Mouse (Mus musculus) activated CD4-positive, CD25-positive, alpha-beta regulatory T cell, adult 4 months (primary cell): ENCODE measurements around the gene Fam98b. TPM values are rescaled to one million over a fixed set of nuclear protein-coding genes. Genes with fewer than 3 reads are reported as not detected.

Experiments
- ATAC-seq: one replicate; pipeline ENCODE4 v1.8.0; 2017
- polyA plus RNA-seq, 2 experiments: library from polyadenylated mRNA; unstranded; fragments of 100-300 nt; shearing (Covaris generic); gene quantifications; one replicate each; pipeline ENCODE4 v1.2.1; 2017

The Fam98b gene
- polyA plus RNA-seq, 2 experiments from 2014 or later, result 7.8 to 9.5 TPM

DNA sequence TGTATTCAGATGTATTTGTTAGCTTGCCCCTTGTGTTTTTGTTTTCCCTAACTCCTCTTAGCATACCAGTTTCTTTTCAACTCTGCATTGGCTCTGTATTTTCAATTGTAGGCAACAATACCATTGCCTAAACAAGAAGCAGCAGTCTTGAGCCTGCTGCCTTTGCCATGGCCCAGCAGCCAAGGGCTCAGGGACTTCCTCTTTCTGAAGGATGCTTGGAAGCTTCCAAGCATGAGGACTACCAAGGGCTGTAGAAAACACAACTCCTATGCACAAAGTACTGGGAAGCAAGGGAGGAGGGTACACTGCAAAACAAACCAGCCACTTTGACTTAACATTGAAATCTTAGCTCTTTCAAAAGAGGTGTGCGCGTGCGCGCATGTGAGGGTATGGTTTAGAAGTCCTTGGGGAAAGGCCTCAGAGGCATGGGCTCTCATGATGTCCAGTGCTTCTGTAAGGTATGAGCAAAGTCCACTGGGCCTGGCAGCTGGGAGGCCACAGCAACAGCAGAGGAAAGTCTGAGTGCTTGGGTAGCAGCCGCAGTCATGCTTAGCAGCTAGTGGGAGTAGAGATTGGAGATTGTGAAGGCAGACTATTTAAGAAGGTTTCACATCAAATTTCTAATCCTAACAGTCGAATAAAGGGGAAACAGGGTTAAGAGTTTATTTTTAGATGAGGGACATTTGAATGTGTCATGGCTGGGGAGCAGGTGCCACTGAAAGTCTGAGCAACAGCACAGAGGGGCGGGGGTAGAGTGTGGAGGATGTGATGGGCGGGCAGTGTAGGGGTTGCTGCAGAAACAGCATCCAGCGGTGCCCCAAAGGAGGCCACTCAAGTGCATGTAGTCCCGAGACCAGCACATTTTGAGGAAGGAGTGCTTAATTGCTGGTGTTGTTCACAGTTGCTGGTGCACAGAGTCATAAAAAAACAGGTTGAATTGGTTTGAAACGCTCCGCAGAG is 54.1 kb downstream of the Fam98b start:
- ATAC-seq, result peak; percentile 66

DNA sequence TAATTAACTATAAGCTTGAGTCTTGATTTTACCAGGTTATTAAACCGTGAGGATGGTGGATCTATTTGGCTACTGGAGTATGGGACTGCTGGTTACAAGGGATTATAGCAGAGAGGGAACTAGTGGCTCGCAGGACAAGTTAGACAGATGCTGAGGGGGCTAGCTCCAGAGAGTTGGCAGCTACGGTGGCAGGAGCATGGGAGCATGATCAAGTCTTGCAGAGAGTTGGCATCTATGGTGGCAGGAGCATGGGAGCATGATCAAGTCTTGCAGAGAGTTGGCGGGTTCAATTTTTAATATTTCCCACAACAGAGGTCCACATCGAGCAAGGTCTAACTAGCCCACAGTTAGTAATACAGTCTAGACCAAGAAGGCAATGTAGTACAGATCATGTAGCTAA is 55.4 kb downstream of the Fam98b start:
- ATAC-seq, result no peak

DNA sequence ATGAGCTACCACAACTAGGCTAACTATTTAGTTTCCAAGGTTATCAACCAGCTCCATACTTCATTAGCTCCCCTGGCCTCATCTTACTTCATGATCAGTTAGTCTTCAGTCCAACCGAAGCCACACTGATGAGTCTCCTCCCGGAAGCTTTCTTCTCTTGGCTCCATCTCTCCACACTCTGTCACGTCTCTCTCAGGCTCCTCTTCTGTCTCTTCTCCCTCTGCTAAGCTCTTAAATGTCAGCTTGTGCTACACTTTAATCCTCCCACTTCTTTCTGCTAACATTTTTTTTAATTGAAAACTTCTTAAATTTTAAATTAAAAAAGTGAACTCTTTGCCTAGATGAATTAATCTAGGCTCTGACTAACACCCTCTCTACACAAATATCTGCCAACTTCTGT is 58.4 kb downstream of the Fam98b start:
- ATAC-seq, result no peak

DNA sequence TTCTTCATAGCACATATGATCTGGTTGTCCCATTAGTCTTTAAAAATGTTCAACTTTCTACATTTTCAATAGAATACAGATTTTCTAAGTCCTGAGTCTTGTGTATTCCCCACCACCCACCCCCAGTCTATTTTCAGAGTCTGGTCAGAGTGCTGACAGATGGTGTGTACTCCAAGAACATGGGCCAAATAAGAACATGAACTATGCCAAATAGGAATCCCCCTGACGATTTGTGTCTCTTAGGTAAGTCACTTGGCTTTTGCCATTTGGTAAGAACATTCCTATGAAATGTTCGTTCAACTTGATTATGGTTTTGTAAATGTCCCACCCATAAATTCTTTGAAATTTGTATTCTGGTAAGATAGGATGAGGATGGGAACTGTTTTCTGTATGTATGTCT is 59.5 kb downstream of the Fam98b start:
- no peak for ATAC-seq

DNA sequence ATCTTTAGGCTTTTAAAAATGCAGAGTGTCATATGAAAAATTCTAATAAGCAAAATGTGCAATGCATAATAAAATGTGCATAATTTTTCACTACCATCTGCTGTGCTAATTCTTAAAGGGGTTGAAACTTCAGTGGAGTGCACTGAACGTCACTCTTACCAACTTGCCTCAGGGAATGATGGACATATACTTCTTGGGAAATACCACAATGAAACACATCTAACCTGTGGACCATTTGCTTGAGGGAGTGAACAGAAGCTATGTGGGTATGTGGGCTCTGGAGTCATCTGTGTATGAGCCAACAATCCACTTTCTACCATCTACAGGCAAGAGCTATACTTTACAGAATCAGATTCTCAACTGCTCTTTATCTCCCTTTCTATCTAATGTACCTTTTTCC is 61.8 kb downstream of the Fam98b start:
- ATAC-seq, result no peak

DNA sequence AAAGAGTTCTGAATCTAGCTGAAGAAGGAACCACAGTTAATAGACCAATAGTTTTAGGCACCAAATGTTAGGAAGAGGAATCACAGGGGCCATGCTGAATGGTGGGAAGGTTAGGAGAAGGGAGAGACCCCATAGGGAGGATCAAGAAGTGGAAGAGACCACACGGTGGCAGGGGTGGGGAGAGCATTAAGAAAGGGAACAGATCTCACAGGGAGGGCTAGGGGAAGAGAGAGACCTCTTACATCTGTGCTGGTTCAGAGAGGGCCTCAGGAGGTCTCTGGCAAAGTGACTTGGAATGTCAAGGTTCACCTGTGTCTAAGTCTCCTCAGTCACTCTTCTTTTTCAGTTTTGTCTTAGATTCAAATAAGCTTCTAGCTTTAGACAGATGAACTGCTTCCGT is 62.5 kb downstream of the Fam98b start:
- no peak for ATAC-seq

DNA sequence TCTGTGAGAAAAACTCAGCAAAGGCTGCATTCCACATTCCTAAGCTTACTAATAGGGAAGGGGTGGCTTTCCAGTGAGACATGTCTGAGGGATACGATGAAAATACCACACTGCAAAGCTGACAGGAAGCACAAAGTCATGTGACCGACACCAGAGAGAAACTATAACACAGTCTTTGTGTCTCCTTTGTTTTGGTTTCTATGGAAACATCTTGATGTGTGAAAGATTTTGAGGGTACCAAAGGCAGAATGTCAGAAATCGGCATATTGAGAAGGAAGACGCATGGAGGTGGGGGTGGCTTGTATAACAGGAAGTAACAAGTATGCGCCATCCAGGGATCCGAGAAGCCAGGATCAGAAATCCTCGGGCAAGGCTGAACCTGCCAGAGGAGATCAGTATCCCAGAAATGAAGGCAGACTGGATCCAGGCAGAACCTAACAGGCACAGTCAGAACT is 62.9 kb downstream of the Fam98b start:
- peak; percentile 84 for ATAC-seq

DNA sequence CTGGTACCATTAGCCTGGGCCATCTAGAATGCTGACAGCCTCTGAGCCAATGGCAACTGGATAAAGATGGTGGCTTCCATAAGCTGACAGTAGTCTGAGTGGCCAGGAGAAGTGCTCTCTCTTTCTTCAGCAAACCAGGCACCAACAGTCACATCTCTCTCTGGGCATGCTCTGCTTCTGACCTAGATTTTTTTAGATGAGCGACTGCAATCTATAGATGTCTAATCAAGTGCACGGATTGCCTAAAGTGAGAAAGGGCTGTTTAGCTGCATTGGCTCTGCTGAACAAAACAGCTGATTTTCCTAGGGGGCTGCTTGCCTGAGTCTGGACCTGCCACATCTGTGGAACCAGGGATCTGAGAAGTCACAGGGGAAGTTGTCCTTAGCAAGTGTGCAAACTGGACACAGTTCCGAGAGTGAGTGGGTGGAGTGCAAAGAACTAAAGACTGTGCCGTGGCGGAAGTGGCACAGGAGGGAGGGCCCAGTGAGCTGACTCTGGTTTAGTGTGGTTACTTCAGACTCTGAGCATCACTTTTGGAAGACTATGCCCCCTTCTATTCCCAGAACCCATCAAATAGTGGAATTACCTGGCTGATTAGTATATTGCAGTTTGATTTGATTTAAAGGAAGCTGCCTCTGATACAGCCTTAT is 64.2 kb downstream of the Fam98b start:
- peak; percentile 79 for ATAC-seq

DNA sequence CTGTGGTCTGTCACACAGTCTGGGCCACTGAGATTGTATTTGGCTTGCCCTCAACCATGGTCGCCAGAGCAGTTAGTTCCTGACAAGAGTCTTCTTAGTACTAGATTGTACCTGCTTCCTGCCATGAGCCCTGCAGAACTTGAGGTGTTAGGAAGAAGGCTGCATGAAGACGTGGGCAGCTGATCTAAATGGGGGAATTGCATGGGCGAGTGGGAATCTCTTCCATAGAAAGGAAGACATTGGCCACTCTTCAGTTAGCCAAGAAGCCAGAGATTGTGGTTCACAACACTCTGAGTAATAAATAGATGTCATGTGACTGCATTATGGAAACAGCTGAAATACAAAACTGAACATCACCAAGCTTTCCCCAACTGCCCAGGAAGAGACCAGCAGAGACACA is 69.5 kb downstream of the Fam98b start:
- ATAC-seq, result no peak

Other genes with a start within 250 kb of the Fam98b start
- gene Spred1, start 128.4 kb upstream of the Fam98b start, polyA plus RNA-seq, result 1 to 10 TPM; 1.8 to 2.2 TPM
- gene Rasgrp1, start 93.3 kb downstream of the Fam98b start, polyA plus RNA-seq, result 10 to 100 TPM; 62.0 to 66.3 TPM